Mouse (Mus musculus): Measurements from ENCODE around the gene Dpp3. TPM values are rescaled to one million over a fixed set of nuclear protein-coding genes. Genes with fewer than 3 reads are reported as not detected.

Gene Dpp3
- polyA plus RNA-seq, 1 experiment from 2014 or later = 147 TPM

GRCm38 (mm10) chr19:4859081-4859480 is 69.0 kb downstream of the Dpp3 start:
- H3K4me1 ChIP-seq (ENCODE audit: control insufficient read depth, insufficient read depth, low read length) = peaks cover 3% of the 10 kb centered on the region; the same call in 1 of the 2 replicates
- H3K27me3 ChIP-seq (ENCODE audit: control insufficient read depth, insufficient read depth, low read length) = no peaks in the 10 kb centered on the region
- H3K27ac ChIP-seq (replicated peaks; ENCODE audit: low read depth, low read length) = no peak overlapping the region
- DNase-seq (ENCODE audit: low spot score) = no peak
- H3K9me3 ChIP-seq (ENCODE audit: control insufficient read depth, low read length) = no peaks in the 10 kb centered on the region
- WGBS = 72% methylated on average over 6 of the region's 6 CpGs
- no peak overlapping the region for H3K4me2 ChIP-seq (ENCODE audit: low read depth, severe bottlenecking)
- no peak overlapping the region for H3K9ac ChIP-seq (ENCODE audit: low read length)
- no peak overlapping the region for H3K4me3 ChIP-seq (ENCODE audit: low read depth, low read length)
- no peaks in the 10 kb centered on the region for H3K36me3 ChIP-seq (ENCODE audit: control insufficient read depth, insufficient read depth, low read length)
- no peak for ATAC-seq (ENCODE audit: insufficient number of reproducible peaks, low FRiP score, low TSS enrichment, low read depth)

Other genes starting within 250 kb of the Dpp3 start
- gene Gm960, start 229.6 kb downstream of the Dpp3 start, polyA plus RNA-seq (2014; fragmentation: Nextera tagmentation; extraction: Ambion mirVana) = 2.9 and 5.0 TPM in 2 replicates
- gene Sptbn2, start 217.1 kb downstream of the Dpp3 start, polyA plus RNA-seq (2014; fragmentation: Nextera tagmentation; extraction: Ambion mirVana) = 2.1 and 2.5 TPM in 2 replicates
- 107 TPM in 2 replicates for gene Rbm4b, start 171.8 kb downstream of the Dpp3 start, polyA plus RNA-seq (2014; fragmentation: Nextera tagmentation; extraction: Ambion mirVana)
- gene Rbm4, start 134.4 kb downstream of the Dpp3 start, polyA plus RNA-seq (2014; fragmentation: Nextera tagmentation; extraction: Ambion mirVana) = 105 and 109 TPM in 2 replicates
- gene Gm21992, start 116.7 kb downstream of the Dpp3 start, polyA plus RNA-seq (2014; fragmentation: Nextera tagmentation; extraction: Ambion mirVana) = 27.6 and 31.8 TPM in 2 replicates
- 119 and 122 TPM in 2 replicates for gene Rbm14, start 116.7 kb downstream of the Dpp3 start, polyA plus RNA-seq (2014; fragmentation: Nextera tagmentation; extraction: Ambion mirVana)
- 46.8 and 48.0 TPM in 2 replicates for gene Ccs, start 89.0 kb downstream of the Dpp3 start, polyA plus RNA-seq (2014; fragmentation: Nextera tagmentation; extraction: Ambion mirVana)
- not detected in 2 replicates for gene Ccdc87, start 88.9 kb downstream of the Dpp3 start, polyA plus RNA-seq (2014; fragmentation: Nextera tagmentation; extraction: Ambion mirVana)
- gene Ctsf, start 73.2 kb downstream of the Dpp3 start, polyA plus RNA-seq (2014; fragmentation: Nextera tagmentation; extraction: Ambion mirVana) = 17.7 and 20.2 TPM in 2 replicates
- 5.1 and 5.2 TPM in 2 replicates for gene Actn3, start 50.4 kb downstream of the Dpp3 start, polyA plus RNA-seq (2014; fragmentation: Nextera tagmentation; extraction: Ambion mirVana)
- gene Zdhhc24, start 49.6 kb downstream of the Dpp3 start, polyA plus RNA-seq (2014; fragmentation: Nextera tagmentation; extraction: Ambion mirVana) = 6.4 and 6.5 TPM in 2 replicates
- gene Bbs1, start 21.7 kb downstream of the Dpp3 start, polyA plus RNA-seq (2014; fragmentation: Nextera tagmentation; extraction: Ambion mirVana) = 4.3 and 4.9 TPM in 2 replicates
- 1.6 and 1.9 TPM in 2 replicates for gene Peli3, start 14.8 kb upstream of the Dpp3 start, polyA plus RNA-seq (2014; fragmentation: Nextera tagmentation; extraction: Ambion mirVana)
- gene Mrpl11, start 33.9 kb upstream of the Dpp3 start, polyA plus RNA-seq (2014; fragmentation: Nextera tagmentation; extraction: Ambion mirVana) = 170 and 182 TPM in 2 replicates
- not detected in 2 replicates for gene Npas4, start 62.0 kb upstream of the Dpp3 start, polyA plus RNA-seq (2014; fragmentation: Nextera tagmentation; extraction: Ambion mirVana)
- gene Slc29a2, start 95.6 kb upstream of the Dpp3 start, polyA plus RNA-seq (2014; fragmentation: Nextera tagmentation; extraction: Ambion mirVana) = 5.0 and 6.0 TPM in 2 replicates
- gene B4gat1, start 110.5 kb upstream of the Dpp3 start, polyA plus RNA-seq (2014; fragmentation: Nextera tagmentation; extraction: Ambion mirVana) = 36.6 and 37.8 TPM in 2 replicates
- 1.7 and 2.0 TPM in 2 replicates for gene AC124502.3, start 110.6 kb upstream of the Dpp3 start, polyA plus RNA-seq (2014; fragmentation: Nextera tagmentation; extraction: Ambion mirVana)
- 52.6 and 61.2 TPM in 2 replicates for gene Brms1, start 113.1 kb upstream of the Dpp3 start, polyA plus RNA-seq (2014; fragmentation: Nextera tagmentation; extraction: Ambion mirVana)
- gene Rin1, start 122.2 kb upstream of the Dpp3 start, polyA plus RNA-seq (2014; fragmentation: Nextera tagmentation; extraction: Ambion mirVana) = 1.3 and 1.6 TPM in 2 replicates
- 41.1 and 45.6 TPM in 2 replicates for gene Cd248, start 139.8 kb upstream of the Dpp3 start, polyA plus RNA-seq (2014; fragmentation: Nextera tagmentation; extraction: Ambion mirVana)
- 1.1 and 2.2 TPM in 2 replicates for gene Tmem151a, start 157.2 kb upstream of the Dpp3 start, polyA plus RNA-seq (2014; fragmentation: Nextera tagmentation; extraction: Ambion mirVana)
- 68.5 and 71.2 TPM in 2 replicates for gene Yif1a, start 160.3 kb upstream of the Dpp3 start, polyA plus RNA-seq (2014; fragmentation: Nextera tagmentation; extraction: Ambion mirVana)
- gene Cnih2, start 170.2 kb upstream of the Dpp3 start, polyA plus RNA-seq (2014; fragmentation: Nextera tagmentation; extraction: Ambion mirVana) = 33.8 and 36.3 TPM in 2 replicates
- gene Rab1b, start 178.8 kb upstream of the Dpp3 start, polyA plus RNA-seq (2014; fragmentation: Nextera tagmentation; extraction: Ambion mirVana) = 242 and 244 TPM in 2 replicates
- gene Klc2, start 190.3 kb upstream of the Dpp3 start, polyA plus RNA-seq (2014; fragmentation: Nextera tagmentation; extraction: Ambion mirVana) = 21.2 and 23.8 TPM in 2 replicates